Mouse (Mus musculus) heart, adult 2 months (tissue): ENCODE measurements around the gene Cep89. TPM values are rescaled to one million over a fixed set of nuclear protein-coding genes. Genes with fewer than 3 reads are reported as not detected.

ENCODE experiments used
- DNase-seq, 2 experiments: peaks; one replicate each; pipeline ENCODE4 v3.0.0; 2021
- H3K27ac ChIP-seq: fragments of 200-600 bp; 2 replicates; pipeline ENCODE4 v1.8.1; 2022
- H3K27me3 ChIP-seq: fragments of 200-500 bp; 2 replicates; pipeline ENCODE4 v1.6.1; 2012; ENCODE audit warnings: mild to moderate bottlenecking, low read length, inconsistent platforms, mixed read lengths; ENCODE audit not compliant: control insufficient read depth, insufficient read depth
- H3K36me3 ChIP-seq: fragments of 200-500 bp; 2 replicates; pipeline ENCODE4 v1.6.1; 2012; ENCODE audit warnings: low read length, inconsistent platforms; ENCODE audit not compliant: control insufficient read depth, insufficient read depth
- H3K4me1 ChIP-seq: fragments of 200-500 bp; 2 replicates; pipeline ENCODE4 v1.6.1; 2011; ENCODE audit warnings: low read length; ENCODE audit not compliant: control insufficient read depth, insufficient read depth
- H3K4me3 ChIP-seq: fragments of 200-600 bp; 2 replicates; pipeline ENCODE4 v1.8.1; 2022
- H3K79me2 ChIP-seq: fragments of 200-500 bp; replicated peaks from 2 replicates; pipeline ENCODE4 v1.6.1; 2012; ENCODE audit warnings: mild to moderate bottlenecking, inconsistent platforms, low read length, moderate library complexity, mixed read lengths; ENCODE audit not compliant: control insufficient read depth, insufficient read depth
- H3K9ac ChIP-seq: fragments of 200-500 bp; 2 replicates; pipeline ENCODE4 v1.6.1; 2012; ENCODE audit warnings: low read depth, mild to moderate bottlenecking, control low read depth, inconsistent platforms, low read length, mixed read lengths
- CTCF ChIP-seq: fragments of 200-600 bp; IDR thresholded peaks from 2 replicates; pipeline ENCODE4 v1.8.1; 2022; ENCODE audit warnings: antibody characterized with exemption, mild to moderate bottlenecking, moderate library complexity
- EP300 ChIP-seq: fragments of 200-500 bp; IDR thresholded peaks from 2 replicates; pipeline ENCODE4 v1.6.1; 2011; ENCODE audit warnings: low read depth, low read length, control low read depth; ENCODE audit not compliant: insufficient read depth
- POLR2A ChIP-seq: fragments of 200-500 bp; IDR thresholded peaks from 2 replicates; pipeline ENCODE4 v1.6.1; 2011; ENCODE audit warnings: mild to moderate bottlenecking, low read depth, low read length, control low read depth; ENCODE audit not compliant: insufficient read depth
- WGBS: fragments of 180-500 bp; shearing (Covaris S2); methylation state at CpG from one replicate; pipeline ENCODE4 v1.1.7; 2018; 5-methylcytosine and 5-hydroxymethylcytosine counted together
- intact Hi-C: fragments of 180-260 bp; cut with DNase I; formaldehyde crosslinking; loops from one replicate; pipeline ENCODE4 v1.15.1; 2025
- polyA plus RNA-seq: library from polyadenylated mRNA; depleted of rRNA; stranded (reverse); fragments of >200 nt; gene quantifications from 2 replicates; pipeline ENCODE4 v1.2.3, GENCODE M21; 2012
- total RNA-seq, 2 experiments: library from RNA; stranded (reverse); gene quantifications; 2 replicates each; pipeline ENCODE4 v1.2.3; 2021

Gene Cep89
- total and polyA plus RNA-seq, 3 experiments, result 12.6 to 17.4 (median 13.9) TPM

GRCm38 (mm10) chr7:35428146-35428545 is 31.3 kb downstream of the Cep89 start:
- intact Hi-C loops, result no loop called here
- no peak overlapping the region for H3K4me3 ChIP-seq
- H3K36me3 ChIP-seq, result no peaks in the 10 kb centered on the region
- H3K4me1 ChIP-seq, result no peaks in the 10 kb centered on the region
- no peak overlapping the region for H3K9ac ChIP-seq
- WGBS, result 91% methylated on average over 10 of the region's 10 CpGs
- no peak overlapping the region for H3K27ac ChIP-seq
- H3K79me2 ChIP-seq, result no peaks in the 10 kb centered on the region
- DNase-seq, result no peak
- no peaks in the 10 kb centered on the region for H3K27me3 ChIP-seq
- TF ChIP-seq EP300, result no peak
- no peak for TF ChIP-seq CTCF
- no peak for TF ChIP-seq POLR2A

GRCm38 (mm10) chr7:35435266-35435665 is 38.4 kb downstream of the Cep89 start:
- no peaks in the 10 kb centered on the region for H3K27me3 ChIP-seq
- DNase-seq, result no peak
- H3K4me3 ChIP-seq, result no peak overlapping the region
- 90% methylated on average over 9 of the region's 9 CpGs for WGBS
- no peak overlapping the region for H3K9ac ChIP-seq
- no peaks in the 10 kb centered on the region for H3K4me1 ChIP-seq
- intact Hi-C loops, result no loop called here
- no peaks in the 10 kb centered on the region for H3K79me2 ChIP-seq
- TF ChIP-seq EP300, result no peak
- no peak overlapping the region for H3K27ac ChIP-seq
- H3K36me3 ChIP-seq, result no peaks in the 10 kb centered on the region

- Histone ChIP-seq H3K9ac (no peak overlapping the region), H3K4me1 (no peaks in the 10 kb centered on the region), H3K79me2 (no peaks in the 10 kb centered on the region), H3K27ac (no peak overlapping the region), H3K36me3 (no peaks in the 10 kb centered on the region), H3K4me3 (no peak overlapping the region), H3K27me3 (no peaks in the 10 kb centered on the region)
- 48% methylated on average over 4 of the region's 4 CpGs for WGBS
- intact Hi-C loops, result no loop called here
- no peak for DNase-seq
- TF ChIP-seq POLR2A (no peak), EP300 (no peak), CTCF (no peak)
Observed at GRCm38 (mm10) chr7:35447501-35447900, 50.7 kb downstream of the Cep89 start.

- H3K4me3 ChIP-seq, result no peak within 1 kb of the TSS
- DNase-seq, result no peak
- H3K27me3 ChIP-seq, result no peaks in the 10 kb centered on the region
- no peak within 1 kb of the TSS for H3K9ac ChIP-seq
- no peak for TF ChIP-seq EP300
- no peak within 1 kb of the TSS for H3K27ac ChIP-seq
- intact Hi-C loops, result no loop called here
- H3K4me1 ChIP-seq, result no peaks in the 10 kb centered on the region
- no peaks in the 10 kb centered on the region for H3K36me3 ChIP-seq
- WGBS, result 25% methylated on average over 15 of the region's 15 CpGs
- no peaks in the 10 kb centered on the region for H3K79me2 ChIP-seq
Observed at GRCm38 (mm10) chr7:35447996-35448846, 51.4 kb downstream of the Cep89 start, which contains the start of gene Slc7a9. Gene Slc7a9 (plus strand): TSS chr7:35448796.

GRCm38 (mm10) chr7:35448867-35449266 is 52.0 kb downstream of the Cep89 start:
- Histone ChIP-seq H3K4me1 (no peaks in the 10 kb centered on the region), H3K9ac (no peak overlapping the region), H3K4me3 (no peak overlapping the region), H3K36me3 (no peaks in the 10 kb centered on the region), H3K27me3 (no peaks in the 10 kb centered on the region), H3K79me2 (no peaks in the 10 kb centered on the region), H3K27ac (no peak overlapping the region)
- 56% methylated on average over 7 of the region's 7 CpGs for WGBS
- DNase-seq, result no peak
- TF ChIP-seq EP300 (no peak), CTCF (no peak), POLR2A (no peak)
- intact Hi-C loops, result no loop called here

- H3K9ac ChIP-seq, result no peak overlapping the region
- H3K4me1 ChIP-seq, result no peaks in the 10 kb centered on the region
- no peaks in the 10 kb centered on the region for H3K79me2 ChIP-seq
- no peak for DNase-seq
- TF ChIP-seq POLR2A (no peak), CTCF (no peak), EP300 (no peak)
- H3K27me3 ChIP-seq, result no peaks in the 10 kb centered on the region
- H3K4me3 ChIP-seq, result no peak overlapping the region
- H3K36me3 ChIP-seq, result no peaks in the 10 kb centered on the region
- no peak overlapping the region for H3K27ac ChIP-seq
- WGBS, result 59% methylated on average over 4 of the region's 4 CpGs
- intact Hi-C loops, result no loop called here
Observed at GRCm38 (mm10) chr7:35456091-35456814, 59.4 kb downstream of the Cep89 start.
